Mouse (Mus musculus) CD4-positive, CD25-positive, alpha-beta regulatory T cell, adult 4 months (primary cell): ENCODE results near the gene Clspn. TPM values are rescaled to one million over a fixed set of nuclear protein-coding genes. Genes with fewer than 3 reads are reported as not detected.

ENCODE experiments used
- ATAC-seq: one replicate; pipeline ENCODE4 v1.8.0; 2017
- polyA plus RNA-seq, 2 experiments: library from polyadenylated mRNA; unstranded; fragments of 100-300 nt; shearing (Covaris generic); gene quantifications; one replicate each; pipeline ENCODE4 v1.2.1; 2017

Gene Clspn
- polyA plus RNA-seq, 2 experiments from 2014 or later, result 3.3 to 4.1 TPM

DNA sequence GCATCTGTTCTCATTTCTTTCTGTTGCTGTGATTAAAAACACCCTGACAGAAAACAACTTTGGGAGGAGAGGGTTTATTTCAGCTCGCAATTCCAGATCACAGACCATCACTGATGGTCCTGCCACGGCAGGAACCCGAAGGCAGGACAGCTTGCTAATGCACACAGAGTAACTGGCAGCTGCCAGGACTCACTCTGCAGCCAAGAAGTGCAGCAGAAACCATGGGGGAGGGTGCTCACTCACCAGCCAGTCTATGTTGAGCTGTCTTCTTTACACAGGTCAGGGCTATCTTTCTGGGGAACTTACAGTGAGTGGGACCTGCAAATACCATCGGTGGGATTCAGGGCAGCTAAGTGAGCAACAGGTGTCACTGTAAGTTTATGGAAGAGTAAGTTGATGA, 80.7 kb downstream of the Clspn start:
- no peak for ATAC-seq

- no peak for ATAC-seq
These were observed 82.6 kb downstream of the Clspn start for GRCm38 (mm10) chr4:126639339-126639738.

DNA sequence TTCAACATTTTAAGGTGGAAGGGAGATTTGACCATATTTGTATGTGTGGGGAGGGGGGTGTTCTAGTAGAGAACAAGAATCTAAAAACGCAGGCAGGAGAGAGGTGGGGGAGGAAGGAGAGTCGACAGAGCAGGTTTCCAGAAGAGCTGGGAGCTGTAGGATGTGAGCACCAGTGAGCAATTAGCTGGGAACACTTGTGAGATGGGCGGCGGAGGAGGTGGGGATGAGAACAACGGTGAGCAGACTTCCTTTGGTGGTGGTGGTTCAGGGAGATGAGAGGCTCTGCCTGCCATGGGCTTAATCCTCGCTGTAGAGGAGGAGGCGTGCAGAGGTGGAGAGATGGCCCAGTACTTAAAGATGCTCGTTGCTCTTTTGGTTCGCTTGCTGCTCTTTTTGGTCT, 85.2 kb downstream of the Clspn start:
- no peak for ATAC-seq

Other genes with a start within 250 kb of the Clspn start
- gene Adprhl2, start 235.2 kb upstream of the Clspn start, polyA plus RNA-seq, result 10 to 100 TPM; 20.3 to 33.8 TPM
- gene Tekt2, start 231.2 kb upstream of the Clspn start, polyA plus RNA-seq, result not detected
- 10 to 100 TPM; 17.2 to 17.7 TPM for gene Ago3, start 127.4 kb upstream of the Clspn start, polyA plus RNA-seq
- gene Ago1, start 88.4 kb upstream of the Clspn start, polyA plus RNA-seq, result 10 to 100 TPM in 1 of 2 experiments, 1 to 10 TPM in 1; 9.8 to 10.1 TPM
- gene Ago4, start 23.5 kb upstream of the Clspn start, polyA plus RNA-seq, result under 1 TPM in 1 of 2 experiments, not detected in 1; 0.09 TPM
- under 1 TPM; 0.36 to 0.82 TPM for gene 5730409E04Rik, start 52.9 kb downstream of the Clspn start, polyA plus RNA-seq
- gene Psmb2, start 120.7 kb downstream of the Clspn start, polyA plus RNA-seq, result 100 to 1,000 TPM; 301 to 327 TPM
- not detected for gene Tfap2e, start 179.3 kb downstream of the Clspn start, polyA plus RNA-seq
- 10 to 100 TPM in 1 of 2 experiments, 1 to 10 TPM in 1; 8.7 to 12.1 TPM for gene Ncdn, start 196.5 kb downstream of the Clspn start, polyA plus RNA-seq
- 10 to 100 TPM; 21.4 to 22.1 TPM for gene AU040320, start 196.6 kb downstream of the Clspn start, polyA plus RNA-seq